Mouse (Mus musculus) hindbrain, embryonic 13.5 days (tissue): ENCODE measurements around the gene Yaf2. TPM values are rescaled to one million over a fixed set of nuclear protein-coding genes. Genes with fewer than 3 reads are reported as not detected.
"Not testable (repeated sequence)": the region's sequence is repeated elsewhere in the genome, so short reads cannot be mapped to it uniquely, and the experiment has no call there.

Experiments used
- ATAC-seq: fragments of 200-750 bp; cut with Nextera tagmentation; 2 replicates; pipeline ENCODE4 v1.8.0; 2017; ENCODE audit warnings: moderate TSS enrichment; ENCODE audit not compliant: low FRiP score
- H3K27ac ChIP-seq: fragments of 300-500 bp; sonication (generic); 2 replicates; pipeline ENCODE4 v1.5.1; 2015; ENCODE audit warnings: inconsistent platforms, mild to moderate bottlenecking, moderate library complexity
- H3K27me3 ChIP-seq: fragments of 300-500 bp; sonication (generic); 2 replicates; pipeline ENCODE4 v1.6.1; 2015; ENCODE audit warnings: mild to moderate bottlenecking, inconsistent platforms
- H3K36me3 ChIP-seq: fragments of 300-500 bp; sonication (generic); 2 replicates; pipeline ENCODE4 v1.6.1; 2015; ENCODE audit warnings: mild to moderate bottlenecking, inconsistent platforms
- H3K4me1 ChIP-seq: fragments of 300-500 bp; sonication (generic); replicated peaks from 2 replicates; pipeline ENCODE4 v1.6.1; 2015; ENCODE audit warnings: inconsistent platforms
- H3K4me2 ChIP-seq: fragments of 300-500 bp; sonication (generic); 2 replicates; pipeline ENCODE4 v1.6.1; 2015; ENCODE audit warnings: inconsistent platforms, mild to moderate bottlenecking, moderate library complexity
- H3K4me3 ChIP-seq: fragments of 300-500 bp; sonication (generic); 2 replicates; pipeline ENCODE4 v1.5.1; 2015; ENCODE audit warnings: mild to moderate bottlenecking, inconsistent platforms
- H3K9ac ChIP-seq: fragments of 300-500 bp; sonication (generic); 2 replicates; pipeline ENCODE4 v1.6.1; 2015; ENCODE audit warnings: mild to moderate bottlenecking, inconsistent platforms
- H3K9me3 ChIP-seq: fragments of 300-500 bp; sonication (generic); 2 replicates; pipeline ENCODE4 v1.6.1; 2016; ENCODE audit warnings: inconsistent platforms
- WGBS: fragments of 180-500 bp; shearing (Covaris S2); methylation state at CpG from one replicate; pipeline ENCODE4 v1.1.7; 2015; 5-methylcytosine and 5-hydroxymethylcytosine counted together
- polyA plus RNA-seq: library from polyadenylated mRNA; unstranded; fragments of >200 nt; fragmentation: Nextera tagmentation; extraction: Ambion mirVana; gene quantifications from 2 replicates; pipeline ENCODE4 v1.2.1, GENCODE M21; 2015

Yaf2 gene
- 109 and 110 TPM in 2 replicates for polyA plus RNA-seq

- Histone ChIP-seq H3K27ac (peak within 1 kb of the TSS; percentile 96), H3K4me2 (peak within 1 kb of the TSS; percentile 76), H3K36me3 (peaks cover 6% of the 10 kb centered on the region), H3K9ac (peak within 1 kb of the TSS; percentile 96), H3K4me1 (peaks cover 21% of the 10 kb centered on the region), H3K27me3 (peaks cover 2% of the 10 kb centered on the region; the same call in 1 of the 2 replicates), H3K4me3 (peak within 1 kb of the TSS; percentile 95), H3K9me3 (no peaks in the 10 kb centered on the region)
- peak; percentile 93 for ATAC-seq
- under 1% methylated on average over 49 of the region's 73 CpGs for WGBS
Measured at GRCm38 (mm10) chr15:93336925-93337761, at the start of gene Yaf2. Gene Yaf2, minus strand, starts transcription at chr15:93336935.

- no peak for ATAC-seq
- H3K9me3 ChIP-seq = no peaks in the 10 kb centered on the region
- WGBS = 77% methylated on average over 5 of the region's 5 CpGs
- H3K9ac ChIP-seq = no peak overlapping the region
- no peak overlapping the region for H3K4me2 ChIP-seq
- no peak overlapping the region for H3K27ac ChIP-seq
- H3K4me1 ChIP-seq = no peaks in the 10 kb centered on the region
- H3K27me3 ChIP-seq = no peaks in the 10 kb centered on the region
- H3K4me3 ChIP-seq = no peak overlapping the region
- H3K36me3 ChIP-seq = peaks cover 21% of the 10 kb centered on the region
Measured at GRCm38 (mm10) chr15:93381337-93381736, 44.6 kb upstream of the Yaf2 start.

DNA sequence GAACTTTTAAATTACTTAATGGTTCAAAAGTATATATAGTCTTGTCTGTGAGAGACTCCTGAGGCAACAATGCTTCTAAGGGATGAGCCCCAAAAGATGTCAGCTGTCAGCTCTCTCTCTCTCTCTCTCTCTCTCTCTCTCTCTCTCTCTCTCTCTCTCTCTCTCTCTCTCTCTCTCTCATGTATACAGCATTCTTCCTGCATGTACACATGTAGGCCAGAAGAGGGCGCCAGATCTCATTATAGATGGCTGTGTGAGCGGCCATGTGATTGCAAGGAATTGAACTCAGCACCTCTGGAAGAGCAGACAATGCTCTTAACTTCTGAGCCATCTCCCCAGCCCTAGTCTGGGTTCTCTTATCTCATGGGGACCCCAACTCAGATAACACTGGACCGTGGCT, 42.4 kb upstream of the Yaf2 start:
- Histone ChIP-seq H3K9ac (no peak overlapping the region), H3K4me3 (no peak overlapping the region), H3K27me3 (no peaks in the 10 kb centered on the region), H3K27ac (no peak overlapping the region), H3K4me2 (no peak overlapping the region), H3K9me3 (no peaks in the 10 kb centered on the region), H3K36me3 (peaks cover 6% of the 10 kb centered on the region), H3K4me1 (no peaks in the 10 kb centered on the region)
- 73% methylated on average over 3 of the region's 3 CpGs for WGBS
- ATAC-seq = no peak

GRCm38 (mm10) chr15:93375696-93376095, 39.0 kb upstream of the Yaf2 start:
- H3K4me2 ChIP-seq = no peak overlapping the region
- 91% methylated on average over 5 of the region's 5 CpGs for WGBS
- no peaks in the 10 kb centered on the region for H3K36me3 ChIP-seq
- no peaks in the 10 kb centered on the region for H3K27me3 ChIP-seq
- H3K4me1 ChIP-seq = no peaks in the 10 kb centered on the region
- H3K27ac ChIP-seq = no peak overlapping the region
- ATAC-seq = no peak
- no peak overlapping the region for H3K9ac ChIP-seq
- no peaks in the 10 kb centered on the region for H3K9me3 ChIP-seq
- no peak overlapping the region for H3K4me3 ChIP-seq

DNA sequence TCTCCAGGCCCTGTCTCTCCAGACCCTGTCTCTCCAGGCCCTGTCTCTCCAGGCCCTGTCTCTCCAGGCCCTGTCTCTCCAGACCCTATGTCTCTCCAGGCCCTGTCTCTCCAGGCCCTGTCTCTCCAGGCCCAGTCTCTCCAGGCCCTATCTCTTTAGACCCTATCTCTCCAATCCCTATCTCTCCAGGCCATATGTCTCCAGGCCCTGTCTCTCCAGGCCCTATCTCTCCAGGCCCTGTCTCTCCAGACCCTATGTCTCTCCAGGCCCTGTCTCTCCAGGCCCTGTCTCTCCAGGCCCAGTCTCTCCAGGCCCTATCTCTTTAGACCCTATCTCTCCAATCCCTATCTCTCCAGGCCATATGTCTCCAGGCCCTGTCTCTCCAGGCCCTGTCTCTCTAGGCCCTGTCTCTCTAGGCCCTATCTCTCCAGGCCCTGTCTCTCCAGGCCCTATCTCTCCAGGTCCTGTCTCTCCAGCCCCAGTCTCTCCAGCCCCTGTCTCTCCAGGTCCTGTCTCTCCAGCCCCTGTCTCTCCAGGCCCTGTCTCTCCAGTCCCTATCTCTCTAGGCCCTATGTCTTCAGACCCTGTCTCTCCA, 35.9 kb upstream of the Yaf2 start:
- H3K4me1 ChIP-seq, ATAC-seq, H3K27me3 ChIP-seq, H3K4me2 ChIP-seq, H3K4me3 ChIP-seq, H3K9me3 ChIP-seq, H3K27ac ChIP-seq, H3K36me3 ChIP-seq, H3K9ac ChIP-seq: not testable (repeated sequence)

- Histone ChIP-seq H3K4me1 (no peaks in the 10 kb centered on the region), H3K4me2 (no peak overlapping the region), H3K9ac (no peak overlapping the region), H3K9me3 (no peaks in the 10 kb centered on the region), H3K27me3 (no peaks in the 10 kb centered on the region), H3K36me3 (no peaks in the 10 kb centered on the region), H3K4me3 (no peak overlapping the region), H3K27ac (no peak overlapping the region)
- WGBS = 84% methylated on average over 2 of the region's 2 CpGs
- ATAC-seq = no peak
Measured at GRCm38 (mm10) chr15:93371838-93372237, 35.1 kb upstream of the Yaf2 start.

GRCm38 (mm10) chr15:93368558-93368957, 31.8 kb upstream of the Yaf2 start:
- 77% methylated on average over 9 of the region's 9 CpGs for WGBS
- ATAC-seq = no peak
- no peak overlapping the region for H3K9ac ChIP-seq
- no peak overlapping the region for H3K27ac ChIP-seq
- no peaks in the 10 kb centered on the region for H3K27me3 ChIP-seq
- no peaks in the 10 kb centered on the region for H3K36me3 ChIP-seq
- no peak overlapping the region for H3K4me3 ChIP-seq
- H3K4me1 ChIP-seq = no peaks in the 10 kb centered on the region
- no peak overlapping the region for H3K4me2 ChIP-seq
- no peaks in the 10 kb centered on the region for H3K9me3 ChIP-seq

- no peaks in the 10 kb centered on the region for H3K4me1 ChIP-seq
- ATAC-seq = no peak
- H3K9me3 ChIP-seq = no peaks in the 10 kb centered on the region
- H3K4me2 ChIP-seq = no peak overlapping the region
- H3K9ac ChIP-seq = no peak overlapping the region
- H3K36me3 ChIP-seq = no peaks in the 10 kb centered on the region
- 91% methylated on average over 6 of the region's 6 CpGs for WGBS
- H3K4me3 ChIP-seq = no peak overlapping the region
- no peak overlapping the region for H3K27ac ChIP-seq
- no peaks in the 10 kb centered on the region for H3K27me3 ChIP-seq
Measured at GRCm38 (mm10) chr15:93365561-93365960, 28.8 kb upstream of the Yaf2 start.

GRCm38 (mm10) chr15:93358346-93359095, 21.8 kb upstream of the Yaf2 start:
- 90% methylated on average over 18 of the region's 19 CpGs for WGBS
- no peak for ATAC-seq
- no peak overlapping the region for H3K4me2 ChIP-seq
- H3K9ac ChIP-seq = no peak overlapping the region
- no peak overlapping the region for H3K4me3 ChIP-seq
- 0 out of 2 replicates have a peak, but pooled peaks cover 3% of the 10 kb centered on the region for H3K9me3 ChIP-seq
- no peaks in the 10 kb centered on the region for H3K27me3 ChIP-seq
- no peak overlapping the region for H3K27ac ChIP-seq
- H3K36me3 ChIP-seq = no peaks in the 10 kb centered on the region
- no peaks in the 10 kb centered on the region for H3K4me1 ChIP-seq

DNA sequence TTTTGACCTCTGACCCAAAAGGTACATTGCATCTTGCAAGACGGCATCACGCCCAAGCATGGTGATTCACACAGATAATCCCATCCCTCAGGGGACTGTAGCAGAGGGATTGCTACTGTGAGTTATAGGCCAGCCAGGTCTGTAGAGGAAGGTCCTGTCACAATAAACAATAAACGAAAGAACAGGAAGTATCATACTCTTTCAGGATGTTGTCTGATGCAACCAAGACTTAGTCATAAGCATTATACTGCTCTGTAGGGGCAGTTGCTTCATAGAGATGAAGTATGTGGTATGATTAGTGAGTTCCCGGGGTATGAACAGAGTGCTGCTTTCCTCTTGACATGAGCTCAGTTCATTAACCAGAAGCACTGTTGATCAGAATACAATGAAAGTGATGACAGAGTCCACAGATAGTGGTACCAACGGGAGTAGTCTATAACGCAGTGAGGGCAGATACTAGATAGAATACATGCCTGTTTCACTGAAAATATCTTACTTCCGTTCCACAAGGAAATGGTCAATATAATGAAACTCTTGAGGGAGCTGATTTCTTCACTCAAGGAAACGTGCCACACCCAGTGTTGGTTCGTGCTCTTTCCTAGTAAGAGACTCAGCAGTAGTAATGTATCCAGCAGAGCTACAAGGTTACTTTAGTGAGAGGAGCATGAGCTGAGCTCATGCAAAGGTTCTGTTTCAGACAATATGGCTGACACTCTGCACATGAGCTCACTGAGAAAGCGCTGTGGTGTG, 4.1 kb upstream of the Yaf2 start:
- Histone ChIP-seq H3K36me3 (no peaks in the 10 kb centered on the region), H3K4me3 (no peak overlapping the region), H3K9ac (no peak overlapping the region), H3K27me3 (peaks cover 2% of the 10 kb centered on the region; the same call in 1 of the 2 replicates), H3K4me1 (peaks cover 6% of the 10 kb centered on the region), H3K4me2 (no peak overlapping the region), H3K27ac (no peak overlapping the region), H3K9me3 (no peaks in the 10 kb centered on the region)
- no peak for ATAC-seq
- 91% methylated on average over 10 of the region's 10 CpGs for WGBS

- ATAC-seq = no peak
- Histone ChIP-seq H3K36me3 (peaks cover 6% of the 10 kb centered on the region), H3K9me3 (no peaks in the 10 kb centered on the region), H3K27me3 (peaks cover 2% of the 10 kb centered on the region; the same call in 1 of the 2 replicates), H3K4me2 (peak overlapping the region; percentile 76), H3K4me1 (peaks cover 22% of the 10 kb centered on the region), H3K27ac (peak overlapping the region; percentile 96), H3K9ac (peak overlapping the region; percentile 96), H3K4me3 (peak overlapping the region; percentile 95)
- 2% methylated on average over 9 of the region's 52 CpGs for WGBS
Measured at GRCm38 (mm10) chr15:93336658-93336924, 144 bp downstream of the Yaf2 start.
